Mouse (Mus musculus) neural tube, embryonic 12.5 days (tissue): Measurements from ENCODE around the gene Serpinh1. TPM values are rescaled to one million over a fixed set of nuclear protein-coding genes. Genes with fewer than 3 reads are reported as not detected.

Source experiments
- ATAC-seq: fragments of 200-750 bp; cut with Nextera tagmentation; 2 replicates; pipeline ENCODE4 v1.8.0; 2017; ENCODE audit warnings: low read depth, mild to moderate bottlenecking, moderate TSS enrichment, moderate library complexity; ENCODE audit not compliant: low FRiP score
- H3K27ac ChIP-seq: fragments of 300-500 bp; sonication (generic); 2 replicates; pipeline ENCODE4 v1.5.1; 2016
- H3K27me3 ChIP-seq: fragments of 300-500 bp; sonication (generic); replicated peaks from 2 replicates; pipeline ENCODE4 v1.6.1; 2016; ENCODE audit warnings: mild to moderate bottlenecking
- H3K36me3 ChIP-seq: fragments of 300-500 bp; sonication (generic); 2 replicates; pipeline ENCODE4 v1.6.1; 2016; ENCODE audit warnings: mild to moderate bottlenecking
- H3K4me1 ChIP-seq: fragments of 300-500 bp; sonication (generic); 2 replicates; pipeline ENCODE4 v1.6.1; 2016
- H3K4me2 ChIP-seq: fragments of 300-500 bp; sonication (generic); replicated peaks from 2 replicates; pipeline ENCODE4 v1.6.1; 2016; ENCODE audit warnings: mild to moderate bottlenecking
- H3K4me3 ChIP-seq: fragments of 300-500 bp; sonication (generic); 2 replicates; pipeline ENCODE4 v1.5.1; 2016
- H3K9ac ChIP-seq: fragments of 300-500 bp; sonication (generic); 2 replicates; pipeline ENCODE4 v1.6.1; 2016; ENCODE audit warnings: mild to moderate bottlenecking
- H3K9me3 ChIP-seq: fragments of 300-500 bp; sonication (generic); 2 replicates; pipeline ENCODE4 v1.6.1; 2016; ENCODE audit warnings: mild to moderate bottlenecking
- WGBS: fragments of 180-500 bp; shearing (Covaris S2); methylation state at CpG from one replicate; pipeline ENCODE4 v1.1.7; 2016; 5-methylcytosine and 5-hydroxymethylcytosine counted together
- polyA plus RNA-seq: library from polyadenylated mRNA; unstranded; fragments of >200 nt; fragmentation: Nextera tagmentation; extraction: Ambion mirVana; gene quantifications from 2 replicates; pipeline ENCODE4 v1.2.1, GENCODE M21; 2016

Gene Serpinh1
- polyA plus RNA-seq, 1 experiment from 2014 or later: 640 TPM

- Histone ChIP-seq H3K4me3 (no peak overlapping the region), H3K36me3 (peaks cover 52% of the 10 kb centered on the region), H3K9ac (no peak overlapping the region), H3K27me3 (no peaks in the 10 kb centered on the region), H3K4me2 (no peak overlapping the region), H3K4me1 (peaks cover 42% of the 10 kb centered on the region), H3K9me3 (no peaks in the 10 kb centered on the region), H3K27ac (no peak overlapping the region)
- WGBS: 98% methylated on average over 26 of the region's 26 CpGs
- no peak for ATAC-seq
These were observed 4.2 kb downstream of the Serpinh1 start for GRCm38 (mm10) chr7:99348883-99349282.

- Histone ChIP-seq H3K4me1 (peaks cover 29% of the 10 kb centered on the region), H3K4me2 (no peak overlapping the region), H3K9me3 (no peaks in the 10 kb centered on the region), H3K36me3 (peaks cover 57% of the 10 kb centered on the region), H3K27me3 (no peaks in the 10 kb centered on the region), H3K4me3 (no peak overlapping the region), H3K9ac (no peak overlapping the region), H3K27ac (no peak overlapping the region)
- ATAC-seq: no peak
- 97% methylated on average over 10 of the region's 10 CpGs for WGBS
These were observed 5.8 kb downstream of the Serpinh1 start for GRCm38 (mm10) chr7:99347268-99347667.

GRCm38 (mm10) chr7:99343577-99343976, 9.5 kb downstream of the Serpinh1 start:
- no peak overlapping the region for H3K4me2 ChIP-seq
- H3K9ac ChIP-seq: no peak overlapping the region
- H3K36me3 ChIP-seq: peaks cover 48% of the 10 kb centered on the region
- no peak overlapping the region for H3K27ac ChIP-seq
- 0 out of 2 replicates have a peak, but pooled peaks cover 4% of the 10 kb centered on the region for H3K4me1 ChIP-seq
- no peaks in the 10 kb centered on the region for H3K27me3 ChIP-seq
- 90% methylated on average over 4 of the region's 4 CpGs for WGBS
- H3K4me3 ChIP-seq: no peak overlapping the region
- ATAC-seq: no peak
- H3K9me3 ChIP-seq: no peaks in the 10 kb centered on the region

- no peaks in the 10 kb centered on the region for H3K9me3 ChIP-seq
- peaks cover 39% of the 10 kb centered on the region for H3K36me3 ChIP-seq
- no peak overlapping the region for H3K27ac ChIP-seq
- H3K27me3 ChIP-seq: no peaks in the 10 kb centered on the region
- WGBS: 86% methylated on average over 8 of the region's 8 CpGs
- no peak overlapping the region for H3K4me3 ChIP-seq
- no peak overlapping the region for H3K9ac ChIP-seq
- no peak overlapping the region for H3K4me2 ChIP-seq
- H3K4me1 ChIP-seq: peaks cover 4% of the 10 kb centered on the region; the same call in 1 of the 2 replicates
- ATAC-seq: no peak
These were observed 12.3 kb downstream of the Serpinh1 start for GRCm38 (mm10) chr7:99340736-99341135.

- H3K9ac ChIP-seq: no peak overlapping the region
- peak; percentile 57; the same call in 1 of the 2 replicates for ATAC-seq
- H3K27ac ChIP-seq: no peak overlapping the region
These were observed 20.1 kb downstream of the Serpinh1 start for GRCm38 (mm10) chr7:99332774-99333480.

GRCm38 (mm10) chr7:99330012-99330411, 23.0 kb downstream of the Serpinh1 start:
- Histone ChIP-seq H3K36me3 (no peaks in the 10 kb centered on the region), H3K4me1 (peaks cover 24% of the 10 kb centered on the region), H3K27ac (no peak overlapping the region), H3K9me3 (no peaks in the 10 kb centered on the region), H3K4me3 (no peak overlapping the region), H3K4me2 (no peak overlapping the region), H3K9ac (no peak overlapping the region), H3K27me3 (no peaks in the 10 kb centered on the region)
- WGBS: 87% methylated on average over 5 of the region's 5 CpGs
- ATAC-seq: no peak

More at GRCm38 (mm10) chr7:99332774-99333480, 20.1 kb downstream of the Serpinh1 start:
- Histone ChIP-seq H3K4me3 (no peak overlapping the region), H3K27me3 (no peaks in the 10 kb centered on the region), H3K4me1 (peaks cover 16% of the 10 kb centered on the region), H3K4me2 (no peak overlapping the region), H3K9me3 (no peaks in the 10 kb centered on the region), H3K36me3 (peaks cover 21% of the 10 kb centered on the region)
- 49% methylated on average over 12 of the region's 12 CpGs for WGBS

GRCm38 (mm10) chr7:99328847-99329246, 24.2 kb downstream of the Serpinh1 start:
- no peaks in the 10 kb centered on the region for H3K27me3 ChIP-seq
- H3K4me3 ChIP-seq: no peak overlapping the region
- no peaks in the 10 kb centered on the region for H3K9me3 ChIP-seq
- ATAC-seq: no peak
- peaks cover 1% of the 10 kb centered on the region for H3K36me3 ChIP-seq
- H3K9ac ChIP-seq: no peak overlapping the region
- H3K4me1 ChIP-seq: peaks cover 35% of the 10 kb centered on the region
- H3K27ac ChIP-seq: no peak overlapping the region
- no peak overlapping the region for H3K4me2 ChIP-seq
- 42% methylated on average over 4 of the region's 4 CpGs for WGBS

GRCm38 (mm10) chr7:99326128-99326527, 26.9 kb downstream of the Serpinh1 start:
- Histone ChIP-seq H3K27me3 (no peaks in the 10 kb centered on the region; the same call in 1 of the 2 replicates), H3K9ac (no peak overlapping the region), H3K4me1 (peaks cover 38% of the 10 kb centered on the region), H3K36me3 (peaks cover 10% of the 10 kb centered on the region), H3K27ac (no peak overlapping the region), H3K9me3 (no peaks in the 10 kb centered on the region), H3K4me2 (no peak overlapping the region), H3K4me3 (no peak overlapping the region)
- no peak for ATAC-seq
- 72% methylated on average over 6 of the region's 6 CpGs for WGBS

GRCm38 (mm10) chr7:99324810-99325209, 28.2 kb downstream of the Serpinh1 start:
- H3K9me3 ChIP-seq: no peaks in the 10 kb centered on the region
- peak; percentile 55; the same call in 1 of the 2 replicates for ATAC-seq
- peaks cover 50% of the 10 kb centered on the region for H3K4me1 ChIP-seq
- H3K27me3 ChIP-seq: no peaks in the 10 kb centered on the region; the same call in 1 of the 2 replicates
- WGBS: 11% methylated on average over 10 of the region's 10 CpGs
- 0 out of 2 replicates have a peak overlapping the region, but pooled peaks have one; percentile 16 for H3K27ac ChIP-seq
- H3K9ac ChIP-seq: no peak overlapping the region
- peaks cover 10% of the 10 kb centered on the region for H3K36me3 ChIP-seq
- peak overlapping the region; percentile 26 for H3K4me2 ChIP-seq
- H3K4me3 ChIP-seq: no peak overlapping the region

- 91% methylated on average over 9 of the region's 9 CpGs for WGBS
- H3K4me1 ChIP-seq: peaks cover 50% of the 10 kb centered on the region
These were observed 29.7 kb downstream of the Serpinh1 start for GRCm38 (mm10) chr7:99323321-99323700.

GRCm38 (mm10) chr7:99322691-99323320, 30.2 kb downstream of the Serpinh1 start:
- Histone ChIP-seq H3K36me3 (peaks cover 16% of the 10 kb centered on the region), H3K4me1 (peaks cover 50% of the 10 kb centered on the region), H3K4me3 (no peak overlapping the region), H3K9me3 (no peaks in the 10 kb centered on the region), H3K27me3 (no peaks in the 10 kb centered on the region; the same call in 1 of the 2 replicates), H3K4me2 (no peak overlapping the region), H3K9ac (no peak overlapping the region), H3K27ac (no peak overlapping the region)
- no peak for ATAC-seq
- WGBS: 89% methylated on average over 6 of the region's 6 CpGs

More at GRCm38 (mm10) chr7:99323321-99323700, 29.7 kb downstream of the Serpinh1 start:
- Histone ChIP-seq H3K27ac (no peak overlapping the region), H3K4me2 (no peak overlapping the region), H3K4me3 (no peak overlapping the region), H3K36me3 (peaks cover 16% of the 10 kb centered on the region), H3K9ac (no peak overlapping the region), H3K27me3 (no peaks in the 10 kb centered on the region; the same call in 1 of the 2 replicates), H3K9me3 (no peaks in the 10 kb centered on the region)
- ATAC-seq: no peak

GRCm38 (mm10) chr7:99320524-99320923, 32.5 kb downstream of the Serpinh1 start:
- H3K4me3 ChIP-seq: no peak overlapping the region

More at GRCm38 (mm10) chr7:99320524-99320923, 32.5 kb downstream of the Serpinh1 start:
- Histone ChIP-seq H3K9ac (no peak overlapping the region), H3K4me2 (no peak overlapping the region; the same call in 1 of the 2 replicates), H3K9me3 (no peaks in the 10 kb centered on the region), H3K4me1 (peaks cover 43% of the 10 kb centered on the region), H3K36me3 (peaks cover 39% of the 10 kb centered on the region), H3K27me3 (no peaks in the 10 kb centered on the region; the same call in 1 of the 2 replicates), H3K27ac (no peak overlapping the region)
- ATAC-seq: no peak
- WGBS: 40% methylated on average over 14 of the region's 14 CpGs
